Mouse (Mus musculus) embryonic facial prominence, embryonic 10.5 days (tissue): ENCODE results near the gene Cpped1. TPM values are rescaled to one million over a fixed set of nuclear protein-coding genes. Genes with fewer than 3 reads are reported as not detected.

Experiments used
- DNase-seq: peaks from one replicate; pipeline ENCODE4 v3.0.0-alpha.2; 2017; ENCODE audit warnings: low spot score
- H3K27ac ChIP-seq: fragments of 300-500 bp; sonication (generic); replicated peaks from 2 replicates; pipeline ENCODE4 v1.5.1; 2016; ENCODE audit warnings: mild to moderate bottlenecking
- H3K27me3 ChIP-seq: fragments of 300-500 bp; sonication (generic); replicated peaks from 2 replicates; pipeline ENCODE4 v1.6.1; 2016; ENCODE audit warnings: low read depth, mild to moderate bottlenecking; ENCODE audit not compliant: poor library complexity, severe bottlenecking
- H3K36me3 ChIP-seq: fragments of 300-500 bp; sonication (generic); replicated peaks from 2 replicates; pipeline ENCODE4 v1.6.1; 2016; ENCODE audit warnings: mild to moderate bottlenecking, moderate library complexity
- H3K4me1 ChIP-seq: fragments of 300-500 bp; sonication (generic); 2 replicates; pipeline ENCODE4 v1.6.1; 2016
- H3K4me3 ChIP-seq: fragments of 300-500 bp; sonication (generic); 2 replicates; pipeline ENCODE4 v1.5.1; 2016; ENCODE audit warnings: mild to moderate bottlenecking, moderate library complexity
- H3K9me3 ChIP-seq: fragments of 300-500 bp; sonication (generic); 2 replicates; pipeline ENCODE4 v1.6.1; 2016; ENCODE audit warnings: mild to moderate bottlenecking
- WGBS: fragments of 180-500 bp; shearing (Covaris S2); methylation state at CpG from one replicate; pipeline ENCODE4 v1.1.7; 2016; 5-methylcytosine and 5-hydroxymethylcytosine counted together
- polyA plus RNA-seq: library from polyadenylated mRNA; unstranded; fragments of >200 nt; fragmentation: Nextera tagmentation; extraction: Ambion mirVana; gene quantifications from 2 replicates; pipeline ENCODE4 v1.2.1, GENCODE M21; 2016

The Cpped1 gene
- polyA plus RNA-seq, 1 experiment from 2014 or later, result 15.5 TPM

DNA sequence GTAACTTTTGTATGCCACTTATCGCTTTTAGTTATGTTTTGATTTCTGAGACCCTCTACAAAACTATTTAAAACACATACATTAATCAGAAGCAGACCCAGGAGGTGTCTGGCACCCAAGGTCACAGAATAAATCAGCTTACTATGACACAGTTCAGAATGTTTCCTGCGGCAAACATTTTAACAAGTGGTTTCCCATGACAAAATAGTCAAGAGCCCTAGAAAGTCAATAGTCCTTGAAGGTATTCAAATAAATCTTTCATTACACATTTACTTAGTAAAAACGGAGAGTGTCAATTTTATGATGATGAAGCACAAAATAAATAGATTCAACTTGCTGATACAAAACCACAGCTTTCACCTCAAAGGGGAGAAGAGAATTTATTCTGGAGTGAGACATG, 19.5 kb downstream of the Cpped1 start:
- no peaks in the 10 kb centered on the region for H3K27me3 ChIP-seq
- no peak overlapping the region for H3K4me3 ChIP-seq
- no peaks in the 10 kb centered on the region for H3K4me1 ChIP-seq
- 87% methylated on average over 3 of the region's 3 CpGs for WGBS
- DNase-seq, result no peak
- H3K36me3 ChIP-seq, result peaks cover 17% of the 10 kb centered on the region
- no peak overlapping the region for H3K27ac ChIP-seq
- H3K9me3 ChIP-seq, result no peaks in the 10 kb centered on the region

DNA sequence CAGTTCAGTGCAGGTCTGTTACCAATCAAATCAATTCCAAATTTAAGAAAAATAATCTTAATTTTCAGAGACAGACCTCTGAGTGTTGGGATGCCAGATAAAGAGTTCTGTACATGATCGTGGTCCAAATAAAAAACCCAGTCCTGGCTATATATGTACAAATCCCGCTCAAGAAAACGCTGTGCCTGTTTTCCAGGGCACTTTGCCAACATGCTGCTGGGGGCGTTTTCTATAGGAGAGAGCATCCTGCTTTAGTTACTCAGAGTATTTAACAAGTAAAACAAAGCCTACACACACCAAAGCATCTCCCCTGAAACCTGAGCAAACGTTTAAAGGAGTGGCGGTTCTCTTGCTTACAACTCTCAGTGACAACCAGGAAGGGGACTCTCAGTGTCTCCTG, 27.4 kb downstream of the Cpped1 start:
- H3K9me3 ChIP-seq, result no peaks in the 10 kb centered on the region
- peaks cover 10% of the 10 kb centered on the region for H3K36me3 ChIP-seq
- no peak for DNase-seq
- no peaks in the 10 kb centered on the region for H3K4me1 ChIP-seq
- no peak overlapping the region for H3K4me3 ChIP-seq
- 81% methylated on average over 6 of the region's 6 CpGs for WGBS
- H3K27me3 ChIP-seq, result no peaks in the 10 kb centered on the region
- no peak overlapping the region for H3K27ac ChIP-seq

DNA sequence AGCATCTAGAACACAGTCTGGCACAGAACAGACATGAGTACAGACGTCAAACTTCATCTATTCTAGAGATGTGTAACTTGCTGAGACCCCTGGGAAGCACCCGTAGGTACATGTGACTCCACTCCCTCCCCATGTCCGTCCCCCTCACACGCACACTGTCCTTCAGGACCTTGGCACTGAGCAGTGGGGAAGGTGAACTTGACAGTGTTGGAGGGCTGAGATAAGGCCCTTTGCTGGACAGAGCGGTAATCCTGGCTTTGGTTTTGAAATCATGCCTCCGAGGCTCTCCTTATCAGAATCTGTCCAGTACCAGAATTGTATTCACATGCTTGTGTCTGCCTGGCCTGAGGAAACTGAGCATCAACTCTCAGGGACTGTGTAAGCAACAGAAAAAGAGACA, 28.8 kb downstream of the Cpped1 start:
- WGBS, result 91% methylated on average over 6 of the region's 6 CpGs
- H3K4me3 ChIP-seq, result no peak overlapping the region

DNA sequence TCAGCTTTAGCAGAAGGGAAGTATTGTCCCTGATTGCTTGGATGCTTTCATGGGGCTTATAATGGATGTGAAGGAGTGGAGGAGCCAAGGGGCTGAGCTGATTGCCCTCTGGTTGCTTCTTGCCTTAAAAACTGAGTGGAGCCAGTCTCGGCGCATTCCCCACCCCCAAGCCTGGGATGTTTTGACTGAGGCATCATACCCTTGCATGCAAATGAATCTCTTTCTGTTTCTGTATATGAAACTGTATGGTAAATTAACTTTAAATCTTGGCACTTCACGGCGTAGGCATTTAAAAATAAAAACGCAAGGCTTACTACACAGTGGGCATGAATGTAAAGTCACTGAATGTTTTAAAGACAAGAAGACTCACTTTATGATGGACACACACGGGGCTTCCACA, 30.0 kb downstream of the Cpped1 start:
- Histone ChIP-seq H3K36me3 (no peaks in the 10 kb centered on the region; the same call in 1 of the 2 replicates), H3K4me1 (no peaks in the 10 kb centered on the region), H3K27me3 (no peaks in the 10 kb centered on the region), H3K4me3 (no peak overlapping the region), H3K27ac (no peak overlapping the region), H3K9me3 (no peaks in the 10 kb centered on the region)
- WGBS, result 86% methylated on average over 6 of the region's 6 CpGs
- DNase-seq, result no peak

More for the DNA sequence above, 28.8 kb downstream of the Cpped1 start:
- Histone ChIP-seq H3K4me1 (no peaks in the 10 kb centered on the region), H3K9me3 (no peaks in the 10 kb centered on the region), H3K36me3 (no peaks in the 10 kb centered on the region; the same call in 1 of the 2 replicates), H3K27ac (no peak overlapping the region), H3K27me3 (no peaks in the 10 kb centered on the region)
- no peak for DNase-seq

DNA sequence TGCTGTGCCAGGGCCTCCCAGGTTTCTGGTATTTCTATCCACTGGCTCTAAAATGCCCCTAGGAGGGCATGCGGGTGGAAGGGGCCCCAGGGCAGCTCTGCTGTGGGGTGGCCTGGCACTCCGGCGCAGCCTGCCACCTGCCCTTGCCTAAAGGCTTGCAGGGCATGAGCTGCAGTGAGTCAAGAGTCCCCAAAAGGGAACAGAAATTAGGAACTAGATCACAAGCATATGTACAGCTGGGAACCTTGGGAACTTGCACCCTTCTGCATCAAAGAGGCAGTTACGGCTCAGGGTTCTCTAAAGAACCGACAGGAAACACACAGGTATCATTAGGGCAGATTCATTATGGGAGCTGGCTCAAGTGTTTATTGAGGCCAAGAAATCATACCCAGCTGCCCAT, 34.0 kb downstream of the Cpped1 start:
- DNase-seq, result no peak
- no peaks in the 10 kb centered on the region; the same call in 1 of the 2 replicates for H3K36me3 ChIP-seq
- H3K27me3 ChIP-seq, result no peaks in the 10 kb centered on the region
- no peak overlapping the region for H3K27ac ChIP-seq
- no peaks in the 10 kb centered on the region for H3K4me1 ChIP-seq
- WGBS, result 88% methylated on average over 5 of the region's 5 CpGs
- H3K4me3 ChIP-seq, result no peak overlapping the region
- H3K9me3 ChIP-seq, result no peaks in the 10 kb centered on the region

DNA sequence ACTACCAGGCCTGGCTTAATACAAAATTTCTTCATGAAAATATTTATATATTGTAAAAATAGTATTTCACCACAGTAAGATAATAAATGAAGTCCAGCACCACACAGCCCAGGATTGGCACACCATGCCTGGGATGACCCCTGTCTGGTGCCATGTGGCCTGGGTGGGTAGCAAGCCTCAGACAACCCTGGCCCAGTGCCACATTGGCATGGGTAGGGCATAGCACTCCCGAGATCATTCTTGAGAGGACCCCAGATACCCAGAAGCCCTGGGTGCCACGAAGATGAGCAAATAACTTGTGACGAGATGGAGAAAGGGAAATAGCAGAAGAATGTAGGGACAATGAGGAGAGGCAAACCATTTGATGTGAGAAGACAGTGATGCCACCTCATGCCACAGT, 36.0 kb downstream of the Cpped1 start:
- 91% methylated on average over 3 of the region's 3 CpGs for WGBS

DNA sequence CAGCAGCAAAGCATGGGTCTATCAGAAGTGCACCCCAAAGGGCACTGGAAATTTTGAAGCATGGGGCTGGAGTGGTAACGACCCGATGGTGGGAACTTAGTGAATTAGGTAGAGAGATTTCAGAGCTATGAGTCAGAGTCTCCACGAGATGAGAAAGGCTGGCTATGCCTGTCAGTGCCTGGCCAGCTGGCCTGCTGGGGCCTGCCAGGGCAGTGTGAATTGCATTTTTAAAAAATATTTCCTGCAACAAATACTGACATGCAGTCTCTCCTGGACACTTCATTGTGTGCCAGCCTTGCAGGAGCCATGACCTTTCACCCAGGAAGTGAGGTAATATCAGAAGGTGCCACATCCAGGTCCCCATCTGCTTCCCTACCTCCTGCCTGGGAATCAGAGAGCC, 40.8 kb downstream of the Cpped1 start:
- H3K27me3 ChIP-seq, result no peaks in the 10 kb centered on the region
- WGBS, result 81% methylated on average over 3 of the region's 3 CpGs

More for the DNA sequence above, 36.0 kb downstream of the Cpped1 start:
- Histone ChIP-seq H3K27ac (no peak overlapping the region), H3K9me3 (no peaks in the 10 kb centered on the region), H3K27me3 (no peaks in the 10 kb centered on the region), H3K4me3 (no peak overlapping the region), H3K36me3 (no peaks in the 10 kb centered on the region; the same call in 1 of the 2 replicates), H3K4me1 (no peaks in the 10 kb centered on the region)
- no peak for DNase-seq

DNA sequence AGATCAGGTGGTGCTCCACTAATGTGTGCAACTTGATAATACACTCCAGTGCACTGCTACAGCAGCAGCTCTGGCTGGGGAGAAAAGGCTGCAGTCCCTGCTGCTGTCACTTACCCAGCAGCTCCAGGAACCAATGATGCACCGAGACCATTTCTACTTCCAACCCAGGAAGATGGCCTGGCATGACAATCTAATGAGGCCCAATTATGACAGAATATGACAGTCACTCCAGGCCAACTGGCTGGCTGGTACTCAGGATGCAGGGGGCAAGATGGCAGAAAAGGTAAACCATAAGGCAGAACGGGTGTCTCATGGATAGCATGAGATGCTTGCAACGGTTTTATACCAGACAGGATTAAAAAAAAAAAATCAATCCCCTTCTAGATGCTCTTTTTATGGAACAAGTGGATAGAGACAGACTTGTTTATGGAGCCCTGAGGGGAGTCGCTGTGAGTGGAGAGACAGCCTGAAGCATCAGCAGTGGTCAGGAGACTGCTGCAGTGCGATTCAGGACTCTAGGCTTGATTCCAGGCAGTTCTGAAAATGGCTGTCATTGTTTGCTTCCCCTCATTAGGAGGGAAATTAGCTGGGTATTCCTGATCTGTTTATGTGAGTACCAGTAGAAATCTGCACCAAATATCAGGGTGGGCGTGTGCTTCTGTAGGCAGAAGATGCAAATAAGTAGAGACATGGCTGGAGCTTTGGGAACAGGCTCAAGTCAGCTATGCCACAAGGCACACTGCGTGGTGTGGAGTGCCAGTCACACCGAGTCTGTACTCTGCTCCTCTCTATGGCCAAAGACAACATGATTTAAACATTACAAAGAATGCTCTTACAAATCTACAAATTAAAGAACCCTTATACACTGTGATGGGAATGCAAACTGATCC, 56.3 kb downstream of the Cpped1 start:
- no peaks in the 10 kb centered on the region for H3K27me3 ChIP-seq
- no peak overlapping the region for H3K27ac ChIP-seq
- no peaks in the 10 kb centered on the region for H3K4me1 ChIP-seq
- no peak for DNase-seq
- no peak overlapping the region for H3K4me3 ChIP-seq
- WGBS, result 84% methylated on average over 8 of the region's 8 CpGs
- H3K9me3 ChIP-seq, result no peaks in the 10 kb centered on the region
- H3K36me3 ChIP-seq, result no peaks in the 10 kb centered on the region

More for the DNA sequence above, 40.8 kb downstream of the Cpped1 start:
- Histone ChIP-seq H3K27ac (no peak overlapping the region), H3K9me3 (no peaks in the 10 kb centered on the region), H3K4me1 (no peaks in the 10 kb centered on the region), H3K36me3 (no peaks in the 10 kb centered on the region), H3K4me3 (no peak overlapping the region)
- no peak for DNase-seq

DNA sequence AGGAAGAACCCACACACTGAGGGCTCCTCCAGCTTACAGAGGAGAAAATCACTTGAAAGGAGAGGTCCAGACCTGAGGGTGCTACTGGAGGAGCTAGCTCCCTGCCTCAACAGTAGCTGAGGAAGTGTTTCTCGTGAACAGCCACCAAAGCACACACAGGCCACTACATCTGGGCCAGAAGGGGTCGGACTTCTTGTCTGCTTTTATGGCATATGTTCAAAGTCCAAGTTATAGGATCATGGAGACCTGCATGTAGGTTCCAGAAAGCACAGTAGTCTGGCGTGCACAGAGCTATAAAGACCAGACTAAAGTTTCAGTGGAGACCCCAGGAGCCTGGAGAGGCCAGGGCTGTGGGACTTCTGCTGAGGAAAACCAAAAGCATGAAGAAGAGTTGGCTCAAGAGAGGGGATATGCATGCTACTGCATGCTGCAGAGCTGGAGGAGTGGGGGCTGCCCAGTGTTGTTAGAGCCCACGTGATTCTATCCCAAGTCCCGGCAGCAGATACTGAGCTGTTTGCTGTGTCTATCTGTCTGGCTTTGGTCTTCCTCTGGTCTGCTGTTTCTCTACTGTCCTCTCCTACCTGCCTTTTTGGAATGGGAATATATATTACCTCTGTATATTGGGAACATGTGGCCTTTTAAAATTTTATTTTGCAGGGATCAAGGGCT, 60.1 kb downstream of the Cpped1 start:
- no peaks in the 10 kb centered on the region for H3K27me3 ChIP-seq
- H3K36me3 ChIP-seq, result no peaks in the 10 kb centered on the region
- WGBS, result 87% methylated on average over 5 of the region's 5 CpGs
- H3K9me3 ChIP-seq, result no peaks in the 10 kb centered on the region
- DNase-seq, result no peak
- no peak overlapping the region for H3K4me3 ChIP-seq
- no peaks in the 10 kb centered on the region for H3K4me1 ChIP-seq
- H3K27ac ChIP-seq, result no peak overlapping the region

DNA sequence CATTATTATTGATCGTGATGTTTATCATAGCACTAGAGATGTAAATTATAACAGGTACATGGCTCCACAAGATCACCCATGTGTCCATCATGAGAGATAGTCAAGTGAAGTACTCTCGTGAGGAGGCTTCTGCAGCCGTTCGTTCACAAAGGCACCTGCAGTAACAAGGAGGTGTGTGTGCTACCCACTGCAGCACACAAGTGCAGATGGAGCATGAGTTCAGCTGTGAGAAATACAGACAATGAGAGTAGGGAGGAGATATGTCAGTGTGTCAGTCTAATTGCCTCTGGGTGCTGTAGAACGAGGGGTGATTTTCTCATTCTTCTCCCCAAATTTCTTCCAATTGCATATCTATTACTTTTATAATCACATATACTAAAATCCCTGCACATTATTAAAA, 63.9 kb downstream of the Cpped1 start:
- no peak for DNase-seq
- H3K27me3 ChIP-seq, result no peaks in the 10 kb centered on the region
- no peak overlapping the region for H3K4me3 ChIP-seq
- no peak overlapping the region for H3K27ac ChIP-seq
- no peaks in the 10 kb centered on the region for H3K36me3 ChIP-seq
- H3K9me3 ChIP-seq, result no peaks in the 10 kb centered on the region
- H3K4me1 ChIP-seq, result no peaks in the 10 kb centered on the region
- 92% methylated on average over 5 of the region's 5 CpGs for WGBS

DNA sequence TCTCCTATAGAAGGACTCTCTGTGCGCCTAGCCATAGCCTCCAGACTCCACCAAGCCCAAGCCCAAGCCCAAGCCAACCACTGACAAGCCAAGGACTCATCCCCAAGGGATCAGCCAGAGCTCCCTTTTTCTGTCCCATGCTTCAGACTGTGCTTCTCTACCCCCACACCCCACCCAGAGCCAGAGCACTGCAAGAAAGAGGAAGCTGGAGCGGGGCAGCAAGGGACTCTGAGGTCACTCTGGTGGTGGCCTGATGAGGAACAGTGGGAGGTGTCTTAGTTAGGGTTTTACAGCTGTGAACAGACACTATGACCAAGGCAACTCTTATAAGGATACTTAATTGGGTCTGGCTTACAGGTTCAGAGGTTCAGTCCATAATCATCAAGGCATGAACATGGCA, 65.8 kb downstream of the Cpped1 start:
- Histone ChIP-seq H3K36me3 (no peaks in the 10 kb centered on the region), H3K9me3 (no peaks in the 10 kb centered on the region), H3K27ac (no peak overlapping the region), H3K4me3 (no peak overlapping the region), H3K4me1 (no peaks in the 10 kb centered on the region), H3K27me3 (no peaks in the 10 kb centered on the region)
- WGBS, result 92% methylated on average over 2 of the region's 2 CpGs
- no peak for DNase-seq

DNA sequence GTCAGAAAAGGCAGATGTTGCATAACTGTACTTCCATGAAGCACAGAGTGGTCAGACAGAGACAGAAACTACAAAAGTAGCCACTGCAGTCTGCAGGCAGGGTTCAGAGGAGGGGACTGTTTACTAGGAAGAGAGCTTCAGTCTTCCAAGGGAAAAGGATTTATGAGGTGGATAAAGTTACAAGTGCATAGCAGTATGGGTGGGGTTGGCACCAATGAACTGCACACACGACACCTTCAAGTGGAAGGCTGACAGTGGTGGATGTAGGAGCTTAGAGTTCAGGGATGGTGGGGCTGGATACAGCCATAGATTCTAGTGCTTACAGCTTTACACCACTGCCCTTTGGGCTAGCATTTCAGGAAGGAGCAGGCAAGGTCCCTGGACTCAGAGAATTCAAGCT, 75.8 kb downstream of the Cpped1 start:
- H3K4me3 ChIP-seq, result no peak overlapping the region
- DNase-seq, result no peak
- H3K27me3 ChIP-seq, result no peaks in the 10 kb centered on the region
- H3K36me3 ChIP-seq, result no peaks in the 10 kb centered on the region
- no peak overlapping the region for H3K27ac ChIP-seq
- no peaks in the 10 kb centered on the region for H3K9me3 ChIP-seq
- H3K4me1 ChIP-seq, result no peaks in the 10 kb centered on the region
- 80% methylated on average over 1 of the region's 1 CpGs for WGBS

DNA sequence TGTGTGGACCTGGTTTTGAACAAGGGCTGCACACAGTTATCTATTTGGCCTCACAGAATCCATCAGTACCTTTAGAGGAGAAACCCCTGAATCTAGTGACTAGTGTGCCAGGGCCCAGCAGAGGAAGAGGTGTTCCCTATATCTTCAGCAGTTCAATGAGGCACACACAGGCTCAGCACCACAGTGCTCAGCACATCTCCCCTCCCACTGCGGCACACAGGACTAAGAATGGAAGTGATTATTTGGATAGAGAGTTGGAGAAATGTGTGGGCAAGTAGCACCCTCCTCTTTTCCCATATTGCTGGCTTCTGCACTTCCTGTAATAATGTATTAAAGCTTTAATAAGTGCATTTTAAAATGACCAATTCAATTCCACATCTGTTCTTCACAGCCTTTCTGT, 80.4 kb downstream of the Cpped1 start:
- no peak for DNase-seq
- Histone ChIP-seq H3K9me3 (no peaks in the 10 kb centered on the region), H3K4me1 (peaks cover 6% of the 10 kb centered on the region; the same call in 1 of the 2 replicates), H3K4me3 (no peak overlapping the region), H3K27ac (no peak overlapping the region), H3K27me3 (no peaks in the 10 kb centered on the region), H3K36me3 (no peaks in the 10 kb centered on the region)
- 98% methylated on average over 1 of the region's 1 CpGs for WGBS
